Mouse (Mus musculus) ES-E14 (cell line): ENCODE results near the gene Bach2. TPM values are rescaled to one million over a fixed set of nuclear protein-coding genes. Genes with fewer than 3 reads are reported as not detected.

Experiments used
- DNase-seq: peaks from one replicate; pipeline ENCODE4 v3.0.0-alpha.2; 2013; ENCODE audit warnings: low read depth, low spot score
- H3K27ac ChIP-seq: 2 replicates; pipeline ENCODE4 v1.5.1; 2012; ENCODE audit warnings: low read depth, mild to moderate bottlenecking, low read length, moderate library complexity, mixed read lengths; ENCODE audit not compliant: poor library complexity, insufficient read depth, severe bottlenecking
- H3K36me3 ChIP-seq: 2 replicates; pipeline ENCODE4 v1.6.1; 2012; ENCODE audit warnings: mild to moderate bottlenecking, low read length, moderate library complexity, mixed read lengths; ENCODE audit not compliant: control insufficient read depth, poor library complexity, insufficient read depth, severe bottlenecking
- H3K4me1 ChIP-seq, 2 experiments: fragments of 150-350 bp in 1 of 2; sonication (generic) in 1 of 2; 2 replicates each; pipeline ENCODE4 v1.6.1; 2012; ENCODE audit warnings: low read length in 2 of 2, mild to moderate bottlenecking in 1 of 2, mixed read lengths in 1 of 2; ENCODE audit not compliant: control insufficient read depth in 2 of 2, insufficient read depth in 2 of 2, poor library complexity in 1 of 2
- H3K4me3 ChIP-seq, 2 experiments: fragments of 150-350 bp in 1 of 2; sonication (generic) in 1 of 2; 2 replicates each; pipeline ENCODE4 v1.5.1; 2012; ENCODE audit warnings: low read length in 2 of 2, low read depth in 1 of 2, mild to moderate bottlenecking in 1 of 2, mixed read lengths in 1 of 2; ENCODE audit not compliant: insufficient read depth in 1 of 2, poor library complexity in 1 of 2, severe bottlenecking in 1 of 2
- H3K9ac ChIP-seq: 2 replicates; pipeline ENCODE4 v1.6.1; 2012; ENCODE audit warnings: low read depth, mild to moderate bottlenecking, low read length, mixed read lengths; ENCODE audit not compliant: poor library complexity, insufficient read depth, severe bottlenecking
- H3K9me3 ChIP-seq: fragments of 150-350 bp; sonication (generic); 2 replicates; pipeline ENCODE4 v1.6.1; 2012; ENCODE audit warnings: low read depth, mild to moderate bottlenecking, low read length; ENCODE audit not compliant: control insufficient read depth, insufficient read depth
- CHD2 ChIP-seq: IDR thresholded peaks from 2 replicates; pipeline ENCODE4 v1.6.1; 2014; ENCODE audit warnings: mild to moderate bottlenecking, low read depth, low read length, inconsistent platforms
- HCFC1 ChIP-seq: IDR thresholded peaks from 2 replicates; pipeline ENCODE4 v1.6.1; 2012; ENCODE audit warnings: low read length, inconsistent platforms, borderline replicate concordance; ENCODE audit not compliant: insufficient read depth
- MAFK ChIP-seq: IDR thresholded peaks from 2 replicates; pipeline ENCODE4 v1.6.1; 2014; ENCODE audit warnings: mild to moderate bottlenecking, low read depth, low read length, inconsistent platforms; ENCODE audit not compliant: insufficient read depth
- ZC3H11A ChIP-seq: IDR thresholded peaks from 2 replicates; pipeline ENCODE4 v1.6.1; 2012; ENCODE audit warnings: low read depth, mild to moderate bottlenecking, inconsistent platforms, low read length, borderline replicate concordance
- ZNF384 ChIP-seq: IDR thresholded peaks from 2 replicates; pipeline ENCODE4 v1.6.1; 2012; ENCODE audit warnings: low read depth, low read length, inconsistent platforms
- in situ Hi-C, 2 experiments: fragments of 600-800 bp; cut with MboI; formaldehyde crosslinking; loops; one replicate each; pipeline ENCODE4 v1.15.1; 2025; ENCODE audit warnings: low sequenced_read_pairs in 2 of 2, inconsistent platforms in 1 of 2; ENCODE audit not compliant: unreplicated experiment in 2 of 2
- total RNA-seq: library from RNA; depleted of rRNA; stranded (reverse); fragments of 300-350 nt; gene quantifications from 2 replicates; pipeline ENCODE4 v1.2.3, GENCODE M21; 2012

Gene Bach2
- total RNA-seq, 1 experiment: 3.3 TPM

- in situ Hi-C loops: no loop called here
- DNase-seq: no peak
- TF ChIP-seq ZC3H11A (no peak), ZNF384 (no peak), MAFK (no peak), CHD2 (no peak), HCFC1 (no peak)
- Histone ChIP-seq H3K9me3 (no peaks in the 10 kb centered on the region), H3K4me3 (no peak overlapping the region), H3K9ac (no peak overlapping the region), H3K27ac (no peak overlapping the region), H3K36me3 (no peaks in the 10 kb centered on the region), H3K4me1 (peaks cover 0 to 3% of the 10 kb centered on the region in 2 experiments; a peak in 1 of 4 replicates)
Measured at GRCm38 (mm10) chr4:32299970-32300369, 61.4 kb downstream of the Bach2 start.

- Histone ChIP-seq H3K9me3 (no peaks in the 10 kb centered on the region), H3K4me3 (no peak overlapping the region), H3K9ac (no peak overlapping the region), H3K4me1 (peaks cover 0 to 2% of the 10 kb centered on the region in 2 experiments; a peak in 1 of 4 replicates), H3K36me3 (no peaks in the 10 kb centered on the region), H3K27ac (no peak overlapping the region)
- in situ Hi-C loops: no loop called here
- no peak for DNase-seq
- TF ChIP-seq MAFK (no peak), ZNF384 (no peak), CHD2 (no peak), HCFC1 (no peak), ZC3H11A (no peak)
Measured at GRCm38 (mm10) chr4:32302668-32303067, 64.1 kb downstream of the Bach2 start.

DNA sequence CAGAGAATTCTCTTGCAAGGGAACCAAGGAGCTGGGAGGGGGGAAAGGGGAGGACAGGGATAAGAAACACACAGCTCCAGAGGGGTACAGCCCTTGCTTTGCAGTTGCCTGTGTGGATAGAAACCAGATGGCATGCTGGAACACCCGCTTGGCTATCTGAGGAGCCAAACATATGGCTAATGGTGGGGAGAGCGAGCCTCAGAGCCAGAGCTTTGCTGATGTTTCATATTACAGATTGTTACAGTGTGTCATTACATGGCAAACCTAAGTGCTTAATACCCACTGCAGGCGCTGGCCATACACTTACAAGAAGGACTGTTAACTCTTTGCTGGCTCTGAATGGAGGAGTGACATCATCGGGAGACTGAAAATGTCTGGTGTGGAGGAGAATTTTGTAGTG is 64.5 kb downstream of the Bach2 start:
- Histone ChIP-seq H3K9ac (no peak overlapping the region), H3K4me1 (peaks cover 0 to 2% of the 10 kb centered on the region in 2 experiments; a peak in 1 of 4 replicates), H3K4me3 (no peak overlapping the region), H3K27ac (no peak overlapping the region), H3K36me3 (no peaks in the 10 kb centered on the region), H3K9me3 (no peaks in the 10 kb centered on the region)
- DNase-seq: no peak
- TF ChIP-seq HCFC1: no peak
- TF ChIP-seq CHD2: no peak
- no peak for TF ChIP-seq ZC3H11A
- TF ChIP-seq ZNF384: no peak
- no peak for TF ChIP-seq MAFK
- in situ Hi-C loops: no loop called here

- Histone ChIP-seq H3K36me3 (no peaks in the 10 kb centered on the region), H3K9ac (no peak overlapping the region)
- in situ Hi-C loops: no loop called here
Measured at GRCm38 (mm10) chr4:32303674-32304073, 65.1 kb downstream of the Bach2 start.

DNA sequence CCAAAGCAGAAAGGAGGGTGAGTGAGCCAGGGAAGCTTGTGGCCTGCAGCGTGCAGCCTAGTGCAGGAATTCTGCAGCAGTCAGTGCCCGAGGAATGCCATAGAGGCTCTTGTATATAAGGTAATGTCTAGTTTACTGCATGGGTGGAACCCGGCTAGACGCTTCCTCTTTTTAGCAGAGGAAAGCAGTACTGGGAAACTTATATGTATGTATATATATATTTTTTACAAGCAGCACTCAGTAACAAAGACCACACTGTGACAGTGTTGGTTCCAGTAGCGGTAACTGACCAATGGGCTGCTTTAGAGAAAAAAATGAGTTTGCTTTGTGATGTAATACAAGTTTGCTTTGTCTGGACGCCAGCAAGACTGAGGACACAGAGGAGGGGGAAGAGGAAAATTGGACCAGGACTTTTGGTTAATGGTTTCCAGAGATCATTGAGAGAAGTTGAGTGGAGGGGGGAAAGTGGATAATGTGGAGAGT is 65.7 kb downstream of the Bach2 start:
- H3K4me3 ChIP-seq: no peak overlapping the region
- no peak for TF ChIP-seq HCFC1
- no peak for TF ChIP-seq ZNF384
- no peak for TF ChIP-seq ZC3H11A
- TF ChIP-seq CHD2: no peak
- no peak for TF ChIP-seq MAFK
- H3K4me1 ChIP-seq: peaks cover 0 to 2% of the 10 kb centered on the region in 2 experiments; a peak in 1 of 4 replicates
- no peak for DNase-seq
- in situ Hi-C loops: no loop called here
- no peak overlapping the region for H3K27ac ChIP-seq
- H3K36me3 ChIP-seq: no peaks in the 10 kb centered on the region
- H3K9ac ChIP-seq: no peak overlapping the region
- H3K9me3 ChIP-seq: no peaks in the 10 kb centered on the region

More at GRCm38 (mm10) chr4:32303674-32304073, 65.1 kb downstream of the Bach2 start:
- Histone ChIP-seq H3K9me3 (no peaks in the 10 kb centered on the region), H3K27ac (no peak overlapping the region), H3K4me3 (no peak overlapping the region), H3K4me1 (peaks cover 0 to 2% of the 10 kb centered on the region in 2 experiments; a peak in 1 of 4 replicates)
- peak; percentile 19 for DNase-seq
- TF ChIP-seq ZNF384 (no peak), HCFC1 (no peak), ZC3H11A (no peak), CHD2 (no peak), MAFK (no peak)
